Mouse (Mus musculus): ENCODE measurements around the gene Pla2g15.
A peak's percentile ranks its signal among the peaks of the same experiment; 100 is the strongest.

GRCm38 (mm10) chr8:106210821-106211345 lies 60.7 kb downstream of the Pla2g15 start, which contains the start of the genes Slc7a6os and Prmt7:
- TF ChIP-seq CTCF (IDR thresholded peaks at IDR 0.05 in 2 of 3, conservative IDR thresholded peaks at IDR 0.05 in 1 of 3; ENCODE audit: control insufficient read depth in 1 of 3, insufficient read depth in 1 of 3, low read depth in 2 of 3, low read length in 3 of 3, poor library complexity in 1 of 3, severe bottlenecking in 1 of 3) (0 out of 6 replicates have a peak, but pooled peaks of 1 of the 3 experiments have one; percentile 0), GABPA (IDR thresholded peaks at IDR 0.05; ENCODE audit: low read depth, low read length) (no peak)
